Mouse (Mus musculus): ENCODE results near the gene Fignl2. TPM values are rescaled to one million over a fixed set of nuclear protein-coding genes. Genes with fewer than 3 reads are reported as not detected.

The Fignl2 gene
- polyA plus RNA-seq, 1 experiment from 2014 or later: 1.5 TPM

- ATAC-seq (ENCODE audit: insufficient number of reproducible peaks, low FRiP score, low TSS enrichment, low read depth) (peak; percentile 67), DNase-seq (ENCODE audit: low spot score) (peak; percentile 93)
- Histone ChIP-seq H3K4me2 (ENCODE audit: low read depth, severe bottlenecking) (peak overlapping the region; percentile 46), H3K4me3 (ENCODE audit: low read depth, low read length) (no peak overlapping the region), H3K36me3 (ENCODE audit: control insufficient read depth, insufficient read depth, low read length) (no peaks in the 10 kb centered on the region), H3K4me1 (ENCODE audit: control insufficient read depth, insufficient read depth, low read length) (peaks cover 43% of the 10 kb centered on the region), H3K9ac (ENCODE audit: low read length) (no peak overlapping the region; the same call in 1 of the 2 replicates), H3K27ac (replicated peaks; ENCODE audit: low read depth, low read length) (peak overlapping the region; percentile 63), H3K27me3 (ENCODE audit: control insufficient read depth, insufficient read depth, low read length) (no peaks in the 10 kb centered on the region), H3K9me3 (ENCODE audit: control insufficient read depth, low read length) (no peaks in the 10 kb centered on the region)
- WGBS: under 1% methylated on average over 28 of the region's 28 CpGs
These were observed 19.8 kb upstream of the Fignl2 start for GRCm38 (mm10) chr15:101097985-101098651.

- H3K27ac ChIP-seq (replicated peaks; ENCODE audit: low read depth, low read length): peak overlapping the region; percentile 3; the same call in 1 of the 2 replicates
These were observed 17.0 kb upstream of the Fignl2 start for GRCm38 (mm10) chr15:101095392-101095791.

GRCm38 (mm10) chr15:101094979-101095378 is 16.6 kb upstream of the Fignl2 start:
- ATAC-seq (ENCODE audit: insufficient number of reproducible peaks, low FRiP score, low TSS enrichment, low read depth) (0 out of 2 replicates have a peak, but pooled peaks have one; percentile 23), DNase-seq (ENCODE audit: low spot score) (peak; percentile 71)
- WGBS: 6% methylated on average over 9 of the region's 9 CpGs
- Histone ChIP-seq H3K27ac (replicated peaks; ENCODE audit: low read depth, low read length) (peak overlapping the region; percentile 74), H3K36me3 (ENCODE audit: control insufficient read depth, insufficient read depth, low read length) (no peaks in the 10 kb centered on the region), H3K9me3 (ENCODE audit: control insufficient read depth, low read length) (no peaks in the 10 kb centered on the region), H3K4me3 (ENCODE audit: low read depth, low read length) (no peak overlapping the region), H3K4me2 (ENCODE audit: low read depth, severe bottlenecking) (no peak overlapping the region), H3K4me1 (ENCODE audit: control insufficient read depth, insufficient read depth, low read length) (peaks cover 52% of the 10 kb centered on the region), H3K27me3 (ENCODE audit: control insufficient read depth, insufficient read depth, low read length) (no peaks in the 10 kb centered on the region), H3K9ac (ENCODE audit: low read length) (no peak overlapping the region; the same call in 1 of the 2 replicates)

More at GRCm38 (mm10) chr15:101095392-101095791, 17.0 kb upstream of the Fignl2 start:
- peaks cover 52% of the 10 kb centered on the region for H3K4me1 ChIP-seq (ENCODE audit: control insufficient read depth, insufficient read depth, low read length)
- H3K36me3 ChIP-seq (ENCODE audit: control insufficient read depth, insufficient read depth, low read length): no peaks in the 10 kb centered on the region
- H3K9ac ChIP-seq (ENCODE audit: low read length): no peak overlapping the region
- no peak for DNase-seq (ENCODE audit: low spot score)
- H3K27me3 ChIP-seq (ENCODE audit: control insufficient read depth, insufficient read depth, low read length): no peaks in the 10 kb centered on the region
- ATAC-seq (ENCODE audit: insufficient number of reproducible peaks, low FRiP score, low TSS enrichment, low read depth): no peak
- WGBS: 29% methylated on average over 3 of the region's 3 CpGs
- H3K4me2 ChIP-seq (ENCODE audit: low read depth, severe bottlenecking): no peak overlapping the region
- no peak overlapping the region for H3K4me3 ChIP-seq (ENCODE audit: low read depth, low read length)
- H3K9me3 ChIP-seq (ENCODE audit: control insufficient read depth, low read length): no peaks in the 10 kb centered on the region

GRCm38 (mm10) chr15:101093988-101094387 is 15.6 kb upstream of the Fignl2 start:
- H3K9me3 ChIP-seq (ENCODE audit: control insufficient read depth, low read length): no peaks in the 10 kb centered on the region
- 0 out of 2 replicates have a peak overlapping the region, but pooled peaks have one; percentile 74 for H3K27ac ChIP-seq (replicated peaks; ENCODE audit: low read depth, low read length)
- H3K4me1 ChIP-seq (ENCODE audit: control insufficient read depth, insufficient read depth, low read length): peaks cover 52% of the 10 kb centered on the region
- H3K9ac ChIP-seq (ENCODE audit: low read length): no peak overlapping the region
- WGBS: 24% methylated on average over 6 of the region's 6 CpGs
- ATAC-seq (ENCODE audit: insufficient number of reproducible peaks, low FRiP score, low TSS enrichment, low read depth): no peak
- no peaks in the 10 kb centered on the region for H3K27me3 ChIP-seq (ENCODE audit: control insufficient read depth, insufficient read depth, low read length)
- no peak overlapping the region for H3K4me2 ChIP-seq (ENCODE audit: low read depth, severe bottlenecking)
- no peaks in the 10 kb centered on the region for H3K36me3 ChIP-seq (ENCODE audit: control insufficient read depth, insufficient read depth, low read length)
- no peak overlapping the region for H3K4me3 ChIP-seq (ENCODE audit: low read depth, low read length)
- no peak for DNase-seq (ENCODE audit: low spot score)

GRCm38 (mm10) chr15:101092829-101093648 is 14.7 kb upstream of the Fignl2 start:
- ATAC-seq (ENCODE audit: insufficient number of reproducible peaks, low FRiP score, low TSS enrichment, low read depth): peak; percentile 78
- WGBS: 3% methylated on average over 25 of the region's 25 CpGs
- Histone ChIP-seq H3K4me2 (ENCODE audit: low read depth, severe bottlenecking) (peak overlapping the region; percentile 33), H3K27me3 (ENCODE audit: control insufficient read depth, insufficient read depth, low read length) (no peaks in the 10 kb centered on the region), H3K4me3 (ENCODE audit: low read depth, low read length) (no peak overlapping the region), H3K9me3 (ENCODE audit: control insufficient read depth, low read length) (no peaks in the 10 kb centered on the region), H3K4me1 (ENCODE audit: control insufficient read depth, insufficient read depth, low read length) (peaks cover 44% of the 10 kb centered on the region), H3K27ac (replicated peaks; ENCODE audit: low read depth, low read length) (peak overlapping the region; percentile 84), H3K36me3 (ENCODE audit: control insufficient read depth, insufficient read depth, low read length) (no peaks in the 10 kb centered on the region), H3K9ac (ENCODE audit: low read length) (peak overlapping the region; percentile 8; the same call in 1 of the 2 replicates)
- DNase-seq (ENCODE audit: low spot score): peak; percentile 88

GRCm38 (mm10) chr15:101092121-101092828 is 13.9 kb upstream of the Fignl2 start:
- Histone ChIP-seq H3K36me3 (ENCODE audit: control insufficient read depth, insufficient read depth, low read length) (no peaks in the 10 kb centered on the region), H3K9me3 (ENCODE audit: control insufficient read depth, low read length) (no peaks in the 10 kb centered on the region), H3K4me1 (ENCODE audit: control insufficient read depth, insufficient read depth, low read length) (peaks cover 38% of the 10 kb centered on the region), H3K4me2 (ENCODE audit: low read depth, severe bottlenecking) (peak overlapping the region; percentile 33), H3K27ac (replicated peaks; ENCODE audit: low read depth, low read length) (peak overlapping the region; percentile 84), H3K9ac (ENCODE audit: low read length) (peak overlapping the region; percentile 8; the same call in 1 of the 2 replicates), H3K27me3 (ENCODE audit: control insufficient read depth, insufficient read depth, low read length) (no peaks in the 10 kb centered on the region), H3K4me3 (ENCODE audit: low read depth, low read length) (no peak overlapping the region)
- 23% methylated on average over 14 of the region's 14 CpGs for WGBS
- ATAC-seq (ENCODE audit: insufficient number of reproducible peaks, low FRiP score, low TSS enrichment, low read depth) (peak; percentile 7; the same call in 1 of the 2 replicates), DNase-seq (ENCODE audit: low spot score) (no peak)

- Histone ChIP-seq H3K9me3 (ENCODE audit: control insufficient read depth, low read length) (no peaks in the 10 kb centered on the region), H3K27ac (replicated peaks; ENCODE audit: low read depth, low read length) (no peak overlapping the region), H3K4me3 (ENCODE audit: low read depth, low read length) (no peak overlapping the region), H3K9ac (ENCODE audit: low read length) (no peak overlapping the region), H3K4me1 (ENCODE audit: control insufficient read depth, insufficient read depth, low read length) (peaks cover 35% of the 10 kb centered on the region), H3K4me2 (ENCODE audit: low read depth, severe bottlenecking) (no peak overlapping the region), H3K36me3 (ENCODE audit: control insufficient read depth, insufficient read depth, low read length) (no peaks in the 10 kb centered on the region), H3K27me3 (ENCODE audit: control insufficient read depth, insufficient read depth, low read length) (no peaks in the 10 kb centered on the region)
- DNase-seq (ENCODE audit: low spot score): no peak
- ATAC-seq (ENCODE audit: insufficient number of reproducible peaks, low FRiP score, low TSS enrichment, low read depth): no peak
- WGBS: 92% methylated on average over 8 of the region's 8 CpGs
These were observed 13.2 kb upstream of the Fignl2 start for GRCm38 (mm10) chr15:101091551-101091950.

GRCm38 (mm10) chr15:101088291-101088690 is 9.9 kb upstream of the Fignl2 start:
- no peaks in the 10 kb centered on the region for H3K36me3 ChIP-seq (ENCODE audit: control insufficient read depth, insufficient read depth, low read length)
- 79% methylated on average over 4 of the region's 4 CpGs for WGBS

More at GRCm38 (mm10) chr15:101088291-101088690, 9.9 kb upstream of the Fignl2 start:
- H3K27me3 ChIP-seq (ENCODE audit: control insufficient read depth, insufficient read depth, low read length): no peaks in the 10 kb centered on the region
- no peak overlapping the region for H3K9ac ChIP-seq (ENCODE audit: low read length)
- no peak overlapping the region for H3K27ac ChIP-seq (replicated peaks; ENCODE audit: low read depth, low read length)
- H3K9me3 ChIP-seq (ENCODE audit: control insufficient read depth, low read length): no peaks in the 10 kb centered on the region
- H3K4me1 ChIP-seq (ENCODE audit: control insufficient read depth, insufficient read depth, low read length): peaks cover 21% of the 10 kb centered on the region
- DNase-seq (ENCODE audit: low spot score) (no peak), ATAC-seq (ENCODE audit: insufficient number of reproducible peaks, low FRiP score, low TSS enrichment, low read depth) (no peak)
- H3K4me2 ChIP-seq (ENCODE audit: low read depth, severe bottlenecking): no peak overlapping the region
- no peak overlapping the region for H3K4me3 ChIP-seq (ENCODE audit: low read depth, low read length)
